Mouse (Mus musculus): Measurements from ENCODE around the gene Mettl7a3. TPM values are rescaled to one million over a fixed set of nuclear protein-coding genes. Genes with fewer than 3 reads are reported as not detected.
A peak's percentile ranks its signal among the peaks of the same experiment; 100 is the strongest.
"Not testable (repeated sequence)": the region's sequence is repeated elsewhere in the genome, so short reads cannot be mapped to it uniquely, and the experiment has no call there.

Mettl7a3 gene
- polyA plus RNA-seq, 1 experiment, result not detected

- H3K4me2 ChIP-seq (ENCODE audit: low read depth), result no peak overlapping the region
- no peaks in the 10 kb centered on the region for H3K79me2 ChIP-seq (ENCODE audit: control insufficient read depth, insufficient read depth)
- H3K27me3 ChIP-seq (ENCODE audit: control insufficient read depth, insufficient read depth, insufficient read length), result no peaks in the 10 kb centered on the region
- H3ac ChIP-seq (ENCODE audit: control insufficient read depth, insufficient read length), result no peak overlapping the region
- TF ChIP-seq MAX (IDR thresholded peaks at IDR 0.05; ENCODE audit: low read depth) (no peak), REST (IDR thresholded peaks at IDR 0.05; ENCODE audit: insufficient read depth, insufficient read length) (no peak), MYOG (IDR thresholded peaks at IDR 0.05; ENCODE audit: control insufficient read depth in 1 of 3, insufficient read depth in 1 of 3, insufficient read length in 2 of 3, low read depth in 2 of 3) (no peak), POLR2A (IDR thresholded peaks at IDR 0.05; ENCODE audit: insufficient read length, low read depth) (no peak), USF1 (IDR thresholded peaks at IDR 0.05; ENCODE audit: low read depth) (no peak), POLR2AphosphoS2 (IDR thresholded peaks at IDR 0.05; ENCODE audit: insufficient read length, low read depth) (no peak), CEBPB (IDR thresholded peaks at IDR 0.05; ENCODE audit: insufficient read depth, poor library complexity, severe bottlenecking) (no peak), TCF3 (IDR thresholded peaks at IDR 0.05; ENCODE audit: insufficient read length, low read depth) (no peak), MYOD1 (IDR thresholded peaks at IDR 0.05; ENCODE audit: control insufficient read depth in 1 of 3, insufficient read length in 2 of 3, low read depth in 2 of 3) (no peak), E2F4 (IDR thresholded peaks at IDR 0.05; ENCODE audit: insufficient read depth) (no peak), TCF12 (IDR thresholded peaks at IDR 0.05; ENCODE audit: insufficient read depth, poor library complexity, severe bottlenecking) (no peak), SRF (IDR thresholded peaks at IDR 0.05; ENCODE audit: control insufficient read depth, insufficient read length, low read depth) (no peak)
- H3K4me3 ChIP-seq, result peak overlapping the region; percentile 48
- H3K36me3 ChIP-seq (ENCODE audit: control insufficient read depth, insufficient read depth), result no peaks in the 10 kb centered on the region
These were observed 28.5 kb upstream of the Mettl7a3 start for GRCm38 (mm10) chr15:100306201-100306600.

DNA sequence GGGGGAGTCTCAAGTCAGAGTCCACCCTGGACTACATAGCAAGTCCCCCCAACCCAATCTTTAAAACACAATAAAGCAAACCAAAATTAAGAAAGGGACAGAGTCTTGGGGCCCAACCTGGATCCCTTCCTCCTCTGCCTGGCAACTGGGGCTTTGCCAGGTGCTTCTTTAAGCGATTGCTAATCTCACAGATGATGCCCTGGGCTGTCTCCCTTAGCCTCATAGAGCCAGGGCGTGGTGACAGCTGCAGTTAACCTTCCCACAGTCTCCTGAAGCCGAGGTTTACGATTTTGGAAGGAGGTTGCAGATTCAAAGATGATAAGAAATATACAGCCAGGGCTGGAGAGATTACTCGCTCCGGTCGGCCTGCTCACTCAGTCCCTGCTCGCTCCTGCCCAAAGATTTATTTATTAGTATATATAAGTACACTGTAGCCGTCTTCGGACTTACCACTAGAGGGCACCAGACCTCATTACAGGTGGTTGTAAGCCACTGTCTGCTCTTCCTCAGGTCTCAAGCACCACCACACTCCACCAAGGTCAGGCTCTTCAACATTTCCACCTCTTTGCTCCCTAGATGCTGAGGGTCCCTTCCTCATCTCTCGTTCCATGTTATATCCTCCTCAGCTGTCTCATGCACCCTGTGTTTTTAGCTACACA is 27.2 kb upstream of the Mettl7a3 start:
- not testable (repeated sequence) for H3K4me3 ChIP-seq; H3ac ChIP-seq (ENCODE audit: control insufficient read depth, insufficient read length); H3K27me3 ChIP-seq (ENCODE audit: control insufficient read depth, insufficient read depth, insufficient read length); H3K36me3 ChIP-seq (ENCODE audit: control insufficient read depth, insufficient read depth); H3K79me2 ChIP-seq (ENCODE audit: control insufficient read depth, insufficient read depth); H3K4me2 ChIP-seq (ENCODE audit: low read depth)

- H3K27me3 ChIP-seq (ENCODE audit: control insufficient read depth, insufficient read depth, insufficient read length), result no peaks in the 10 kb centered on the region
- no peak overlapping the region for H3ac ChIP-seq (ENCODE audit: control insufficient read depth, insufficient read length)
- no peak for TF ChIP-seq POLR2A (IDR thresholded peaks at IDR 0.05; ENCODE audit: insufficient read length, low read depth)
- no peak for TF ChIP-seq TCF3 (IDR thresholded peaks at IDR 0.05; ENCODE audit: insufficient read length, low read depth)
- TF ChIP-seq MYOD1 (IDR thresholded peaks at IDR 0.05; ENCODE audit: control insufficient read depth in 1 of 3, insufficient read length in 2 of 3, low read depth in 2 of 3), result no peak
- no peak for TF ChIP-seq MYOG (IDR thresholded peaks at IDR 0.05; ENCODE audit: control insufficient read depth in 1 of 3, insufficient read depth in 1 of 3, insufficient read length in 2 of 3, low read depth in 2 of 3)
- TF ChIP-seq POLR2AphosphoS2 (IDR thresholded peaks at IDR 0.05; ENCODE audit: insufficient read length, low read depth), result no peak
- TF ChIP-seq USF1 (IDR thresholded peaks at IDR 0.05; ENCODE audit: low read depth), result no peak
- no peak for TF ChIP-seq CEBPB (IDR thresholded peaks at IDR 0.05; ENCODE audit: insufficient read depth, poor library complexity, severe bottlenecking)
- no peak for TF ChIP-seq E2F4 (IDR thresholded peaks at IDR 0.05; ENCODE audit: insufficient read depth)
- TF ChIP-seq MAX (IDR thresholded peaks at IDR 0.05; ENCODE audit: low read depth), result no peak
- TF ChIP-seq REST (IDR thresholded peaks at IDR 0.05; ENCODE audit: insufficient read depth, insufficient read length), result no peak
- no peak for TF ChIP-seq SRF (IDR thresholded peaks at IDR 0.05; ENCODE audit: control insufficient read depth, insufficient read length, low read depth)
- TF ChIP-seq TCF12 (IDR thresholded peaks at IDR 0.05; ENCODE audit: insufficient read depth, poor library complexity, severe bottlenecking), result no peak
- no peaks in the 10 kb centered on the region for H3K79me2 ChIP-seq (ENCODE audit: control insufficient read depth, insufficient read depth)
- H3K4me3 ChIP-seq, result no peak overlapping the region
- H3K36me3 ChIP-seq (ENCODE audit: control insufficient read depth, insufficient read depth), result no peaks in the 10 kb centered on the region
- peak overlapping the region; percentile 25 for H3K4me2 ChIP-seq (ENCODE audit: low read depth)
These were observed 22.4 kb upstream of the Mettl7a3 start for GRCm38 (mm10) chr15:100312346-100312745.

GRCm38 (mm10) chr15:100314448-100315145 is 20.1 kb upstream of the Mettl7a3 start:
- no peaks in the 10 kb centered on the region for H3K79me2 ChIP-seq (ENCODE audit: control insufficient read depth, insufficient read depth)
- TF ChIP-seq REST (IDR thresholded peaks at IDR 0.05; ENCODE audit: insufficient read depth, insufficient read length) (no peak), POLR2AphosphoS2 (IDR thresholded peaks at IDR 0.05; ENCODE audit: insufficient read length, low read depth) (no peak), SRF (IDR thresholded peaks at IDR 0.05; ENCODE audit: control insufficient read depth, insufficient read length, low read depth) (no peak), TCF12 (IDR thresholded peaks at IDR 0.05; ENCODE audit: insufficient read depth, poor library complexity, severe bottlenecking) (no peak), MYOD1 (IDR thresholded peaks at IDR 0.05; ENCODE audit: control insufficient read depth in 1 of 3, insufficient read length in 2 of 3, low read depth in 2 of 3) (no peak), MYOG (IDR thresholded peaks at IDR 0.05; ENCODE audit: control insufficient read depth in 1 of 3, insufficient read depth in 1 of 3, insufficient read length in 2 of 3, low read depth in 2 of 3) (no peak), E2F4 (IDR thresholded peaks at IDR 0.05; ENCODE audit: insufficient read depth) (no peak), CEBPB (IDR thresholded peaks at IDR 0.05; ENCODE audit: insufficient read depth, poor library complexity, severe bottlenecking) (no peak), USF1 (IDR thresholded peaks at IDR 0.05; ENCODE audit: low read depth) (no peak), POLR2A (IDR thresholded peaks at IDR 0.05; ENCODE audit: insufficient read length, low read depth) (no peak), TCF3 (IDR thresholded peaks at IDR 0.05; ENCODE audit: insufficient read length, low read depth) (no peak), MAX (IDR thresholded peaks at IDR 0.05; ENCODE audit: low read depth) (no peak)
- H3K4me2 ChIP-seq (ENCODE audit: low read depth), result no peak overlapping the region
- no peaks in the 10 kb centered on the region for H3K36me3 ChIP-seq (ENCODE audit: control insufficient read depth, insufficient read depth)
- H3K4me3 ChIP-seq, result no peak overlapping the region
- no peaks in the 10 kb centered on the region for H3K27me3 ChIP-seq (ENCODE audit: control insufficient read depth, insufficient read depth, insufficient read length)
- H3ac ChIP-seq (ENCODE audit: control insufficient read depth, insufficient read length), result no peak overlapping the region

GRCm38 (mm10) chr15:100318014-100318671 is 16.6 kb upstream of the Mettl7a3 start:
- H3K27me3 ChIP-seq (ENCODE audit: control insufficient read depth, insufficient read depth, insufficient read length); H3K4me3 ChIP-seq; H3K79me2 ChIP-seq (ENCODE audit: control insufficient read depth, insufficient read depth); H3K36me3 ChIP-seq (ENCODE audit: control insufficient read depth, insufficient read depth); H3ac ChIP-seq (ENCODE audit: control insufficient read depth, insufficient read length); H3K4me2 ChIP-seq (ENCODE audit: low read depth): not testable (repeated sequence)

Data from myocyte (in vitro differentiated cells).